Mouse (Mus musculus): ENCODE results near the gene Dclk1. TPM values are rescaled to one million over a fixed set of nuclear protein-coding genes. Genes with fewer than 3 reads are reported as not detected.

Gene Dclk1
- polyA plus RNA-seq, 1 experiment from 2014 or later = 277 TPM

DNA sequence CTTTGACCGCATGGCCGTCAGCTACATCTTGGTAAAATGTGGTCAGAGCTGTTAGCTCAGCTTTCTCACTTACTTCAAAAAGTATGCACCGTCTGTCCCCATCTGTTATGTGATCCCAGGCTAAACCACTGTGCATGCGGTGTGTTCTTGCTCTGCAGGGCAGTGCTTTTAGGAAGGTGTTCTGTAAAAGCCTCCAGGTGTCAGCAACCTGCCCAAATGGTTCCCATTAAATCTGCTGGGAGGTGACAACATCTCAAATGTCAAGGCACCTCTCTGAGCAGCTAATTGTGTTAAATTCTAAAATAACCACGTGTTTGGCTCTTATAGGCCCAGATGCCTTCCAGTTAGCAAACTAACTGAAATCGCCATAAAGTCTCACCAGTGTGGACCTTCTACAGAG, 231.0 kb downstream of the Dclk1 start:
- Histone ChIP-seq H3K4me3 (replicated peaks; ENCODE audit: low read length) (no peak overlapping the region), H3K36me3 (ENCODE audit: control insufficient read depth, insufficient read depth) (no peaks in the 10 kb centered on the region), H3K27ac (ENCODE audit: low read length) (no peak overlapping the region), H3K4me1 (replicated peaks; ENCODE audit: control insufficient read depth, insufficient read depth, low read length) (peaks cover 3% of the 10 kb centered on the region), H3K9me3 (ENCODE audit: control insufficient read depth, low read length) (no peaks in the 10 kb centered on the region), H3K4me2 (ENCODE audit: low read length) (no peak overlapping the region), H3K9ac (replicated peaks; ENCODE audit: low read depth, low read length) (no peak overlapping the region), H3K27me3 (replicated peaks; ENCODE audit: control insufficient read depth, insufficient read depth, low read length) (no peaks in the 10 kb centered on the region)
- no peak for ATAC-seq
- WGBS = 52% methylated on average over 6 of the region's 6 CpGs

DNA sequence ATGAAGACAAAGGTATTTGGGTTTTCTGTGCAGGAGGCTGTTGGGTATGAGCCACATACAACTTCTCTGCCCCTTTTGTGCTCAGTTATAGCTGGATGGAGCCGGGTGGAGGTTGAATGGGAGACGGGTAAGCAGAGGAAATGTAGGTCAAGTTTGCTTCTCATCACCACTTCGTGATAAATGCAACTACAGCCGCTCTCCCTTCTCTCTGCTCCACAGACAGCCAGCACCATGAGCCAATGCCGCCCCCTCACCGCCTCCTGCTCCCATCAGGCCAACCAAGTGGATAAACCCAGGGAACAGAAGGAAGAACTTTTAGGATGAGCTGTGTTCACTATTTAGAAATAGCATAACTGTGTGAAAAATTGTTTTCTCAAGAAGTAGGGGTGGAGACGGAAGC, 234.5 kb downstream of the Dclk1 start:
- Histone ChIP-seq H3K27ac (ENCODE audit: low read length) (no peak overlapping the region), H3K9ac (replicated peaks; ENCODE audit: low read depth, low read length) (no peak overlapping the region), H3K4me2 (ENCODE audit: low read length) (no peak overlapping the region), H3K36me3 (ENCODE audit: control insufficient read depth, insufficient read depth) (no peaks in the 10 kb centered on the region; the same call in 1 of the 2 replicates), H3K4me3 (replicated peaks; ENCODE audit: low read length) (no peak overlapping the region), H3K4me1 (replicated peaks; ENCODE audit: control insufficient read depth, insufficient read depth, low read length) (peaks cover 3% of the 10 kb centered on the region), H3K27me3 (replicated peaks; ENCODE audit: control insufficient read depth, insufficient read depth, low read length) (no peaks in the 10 kb centered on the region), H3K9me3 (ENCODE audit: control insufficient read depth, low read length) (no peaks in the 10 kb centered on the region)
- 88% methylated on average over 7 of the region's 7 CpGs for WGBS
- no peak for ATAC-seq

DNA sequence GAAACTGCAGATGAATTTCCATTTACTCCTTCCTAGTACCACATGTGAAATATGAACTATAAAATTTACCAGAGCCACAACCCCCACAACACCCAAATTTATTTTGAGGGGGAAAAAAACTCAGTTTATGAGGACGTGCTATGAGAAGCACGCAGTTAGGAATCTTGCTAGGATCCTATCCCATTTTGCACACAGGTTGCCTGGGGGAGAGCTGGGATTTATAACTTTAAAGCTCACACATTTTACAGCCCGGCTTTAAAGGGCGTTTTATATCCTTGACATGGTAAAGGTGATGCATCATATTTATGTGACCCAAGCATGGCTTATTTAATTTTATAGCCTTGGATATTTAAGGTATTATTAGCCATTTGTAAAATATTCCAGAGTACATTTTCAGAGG, 237.1 kb downstream of the Dclk1 start:
- Histone ChIP-seq H3K27ac (ENCODE audit: low read length) (no peak overlapping the region), H3K9me3 (ENCODE audit: control insufficient read depth, low read length) (no peaks in the 10 kb centered on the region), H3K4me3 (replicated peaks; ENCODE audit: low read length) (no peak overlapping the region), H3K9ac (replicated peaks; ENCODE audit: low read depth, low read length) (no peak overlapping the region), H3K4me1 (replicated peaks; ENCODE audit: control insufficient read depth, insufficient read depth, low read length) (no peaks in the 10 kb centered on the region), H3K36me3 (ENCODE audit: control insufficient read depth, insufficient read depth) (peaks cover 5% of the 10 kb centered on the region), H3K27me3 (replicated peaks; ENCODE audit: control insufficient read depth, insufficient read depth, low read length) (no peaks in the 10 kb centered on the region), H3K4me2 (ENCODE audit: low read length) (no peak overlapping the region)
- 93% methylated on average over 4 of the region's 4 CpGs for WGBS
- no peak for ATAC-seq

DNA sequence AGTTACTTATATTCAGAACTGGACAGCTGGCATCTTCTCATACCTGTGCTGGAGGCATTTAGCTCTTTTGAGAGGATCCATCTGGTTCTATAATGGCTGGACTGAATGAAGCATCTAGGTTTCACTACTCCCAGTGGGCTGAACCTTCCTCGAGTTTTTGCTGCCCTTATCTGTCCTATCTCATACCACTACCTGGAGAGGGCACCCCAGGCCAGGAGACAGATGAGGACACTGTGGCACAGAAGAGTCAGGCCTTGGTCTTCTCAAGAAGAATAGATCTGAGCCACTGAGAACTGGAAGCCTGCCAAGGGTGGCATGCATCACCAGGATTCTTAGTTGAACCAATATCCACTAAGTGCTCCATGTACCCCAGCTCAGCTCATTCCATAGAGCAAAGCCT, 239.0 kb downstream of the Dclk1 start:
- no peaks in the 10 kb centered on the region for H3K27me3 ChIP-seq (replicated peaks; ENCODE audit: control insufficient read depth, insufficient read depth, low read length)
- no peak overlapping the region for H3K27ac ChIP-seq (ENCODE audit: low read length)
- 90% methylated on average over 1 of the region's 1 CpGs for WGBS
- H3K4me2 ChIP-seq (ENCODE audit: low read length) = no peak overlapping the region
- no peak overlapping the region for H3K4me3 ChIP-seq (replicated peaks; ENCODE audit: low read length)
- peaks cover 5% of the 10 kb centered on the region for H3K36me3 ChIP-seq (ENCODE audit: control insufficient read depth, insufficient read depth)
- ATAC-seq = no peak
- no peaks in the 10 kb centered on the region for H3K9me3 ChIP-seq (ENCODE audit: control insufficient read depth, low read length)
- no peak overlapping the region for H3K9ac ChIP-seq (replicated peaks; ENCODE audit: low read depth, low read length)
- no peaks in the 10 kb centered on the region for H3K4me1 ChIP-seq (replicated peaks; ENCODE audit: control insufficient read depth, insufficient read depth, low read length)

DNA sequence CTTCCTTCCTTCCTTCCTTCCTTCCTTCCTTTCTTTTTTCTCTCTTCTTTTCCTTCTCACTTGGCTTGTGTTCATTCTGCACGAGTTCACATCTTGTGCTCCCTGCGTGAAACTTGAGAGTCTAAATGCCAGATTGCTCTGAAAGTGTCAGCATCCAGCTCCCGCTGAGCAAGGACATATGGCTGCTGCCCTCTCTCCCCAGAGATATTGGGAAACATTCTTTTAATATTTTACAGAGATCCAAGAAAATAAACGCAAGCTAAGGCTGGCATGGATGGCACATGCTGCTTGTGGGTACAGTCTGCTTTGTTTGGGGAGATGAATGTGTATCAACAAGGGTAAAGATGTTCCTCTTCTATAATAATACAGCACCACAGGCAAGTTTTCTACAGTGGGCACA, 241.2 kb downstream of the Dclk1 start:
- Histone ChIP-seq H3K9me3 (ENCODE audit: control insufficient read depth, low read length) (no peaks in the 10 kb centered on the region), H3K27ac (ENCODE audit: low read length) (no peak overlapping the region), H3K9ac (replicated peaks; ENCODE audit: low read depth, low read length) (no peak overlapping the region), H3K27me3 (replicated peaks; ENCODE audit: control insufficient read depth, insufficient read depth, low read length) (no peaks in the 10 kb centered on the region), H3K4me1 (replicated peaks; ENCODE audit: control insufficient read depth, insufficient read depth, low read length) (no peaks in the 10 kb centered on the region), H3K4me2 (ENCODE audit: low read length) (no peak overlapping the region), H3K36me3 (ENCODE audit: control insufficient read depth, insufficient read depth) (peaks cover 13% of the 10 kb centered on the region), H3K4me3 (replicated peaks; ENCODE audit: low read length) (no peak overlapping the region)
- ATAC-seq = 0 out of 2 replicates have a peak, but pooled peaks have one; percentile 8
- WGBS = 46% methylated on average over 4 of the region's 4 CpGs

DNA sequence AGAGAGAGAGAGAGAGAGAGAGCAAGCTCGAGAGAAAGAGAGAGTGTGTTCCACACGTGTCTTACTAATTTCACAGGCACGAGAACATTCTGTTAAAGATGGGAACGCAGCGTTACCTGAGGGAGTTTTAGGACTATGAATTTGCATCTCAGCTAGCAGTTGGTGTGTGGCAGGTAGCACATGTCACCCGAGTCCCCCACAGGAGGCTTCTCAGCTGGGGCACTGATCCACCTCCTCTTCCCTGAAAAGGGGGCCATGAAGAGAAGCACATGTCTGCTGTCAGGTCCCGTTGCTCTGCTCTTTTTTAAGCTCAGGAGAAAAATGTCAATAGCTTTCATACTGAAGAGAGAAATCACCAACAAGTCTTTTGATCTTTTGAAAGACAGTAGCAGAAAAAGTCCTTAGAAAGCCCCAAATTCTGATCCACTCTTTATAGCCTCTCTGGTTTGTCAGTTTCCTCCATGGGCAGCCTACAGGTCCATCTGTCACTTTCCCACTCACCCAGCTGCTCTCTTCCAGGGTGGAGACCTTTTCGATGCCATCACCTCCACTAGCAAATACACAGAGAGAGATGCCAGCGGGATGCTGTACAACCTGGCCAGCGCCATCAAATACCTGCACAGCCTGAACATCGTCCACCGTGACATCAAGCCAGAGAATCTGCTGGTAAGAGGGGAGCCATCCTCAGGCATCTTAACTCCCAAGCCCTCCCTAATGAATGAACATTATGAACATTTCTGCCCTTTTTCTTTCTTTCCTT, 247.2 kb downstream of the Dclk1 start:
- Histone ChIP-seq H3K27me3 (replicated peaks; ENCODE audit: control insufficient read depth, insufficient read depth, low read length) (no peaks in the 10 kb centered on the region), H3K4me3 (replicated peaks; ENCODE audit: low read length) (no peak overlapping the region), H3K27ac (ENCODE audit: low read length) (no peak overlapping the region), H3K9ac (replicated peaks; ENCODE audit: low read depth, low read length) (no peak overlapping the region), H3K4me1 (replicated peaks; ENCODE audit: control insufficient read depth, insufficient read depth, low read length) (peaks cover 3% of the 10 kb centered on the region; the same call in 1 of the 2 replicates), H3K36me3 (ENCODE audit: control insufficient read depth, insufficient read depth) (peaks cover 23% of the 10 kb centered on the region), H3K9me3 (ENCODE audit: control insufficient read depth, low read length) (no peaks in the 10 kb centered on the region), H3K4me2 (ENCODE audit: low read length) (no peak overlapping the region)
- no peak for ATAC-seq
- 79% methylated on average over 12 of the region's 12 CpGs for WGBS

DNA sequence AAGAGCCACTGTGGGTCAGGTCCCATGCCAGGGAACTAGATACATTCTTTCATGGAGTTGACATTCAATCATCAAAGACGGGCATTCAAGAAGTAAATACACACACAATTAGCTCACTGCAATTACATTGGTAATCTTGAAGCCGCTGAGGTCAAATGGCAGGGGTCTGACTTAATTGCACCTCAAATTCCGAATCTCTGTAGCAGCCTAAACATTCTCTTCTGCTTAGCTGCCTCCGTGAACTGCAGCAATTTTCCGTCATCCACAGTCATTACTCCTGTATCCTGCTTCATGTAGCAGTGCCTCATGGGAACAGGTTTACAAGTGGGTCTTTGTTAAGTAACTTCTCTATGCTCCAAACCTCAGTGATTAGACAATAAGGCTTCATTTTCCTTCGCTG, 249.9 kb downstream of the Dclk1 start:
- Histone ChIP-seq H3K36me3 (ENCODE audit: control insufficient read depth, insufficient read depth) (peaks cover 18% of the 10 kb centered on the region), H3K4me3 (replicated peaks; ENCODE audit: low read length) (no peak overlapping the region), H3K27ac (ENCODE audit: low read length) (no peak overlapping the region), H3K9ac (replicated peaks; ENCODE audit: low read depth, low read length) (no peak overlapping the region), H3K27me3 (replicated peaks; ENCODE audit: control insufficient read depth, insufficient read depth, low read length) (no peaks in the 10 kb centered on the region), H3K4me1 (replicated peaks; ENCODE audit: control insufficient read depth, insufficient read depth, low read length) (peaks cover 3% of the 10 kb centered on the region; the same call in 1 of the 2 replicates), H3K9me3 (ENCODE audit: control insufficient read depth, low read length) (no peaks in the 10 kb centered on the region), H3K4me2 (ENCODE audit: low read length) (no peak overlapping the region)
- 14% methylated on average over 6 of the region's 6 CpGs for WGBS
- ATAC-seq = no peak

DNA sequence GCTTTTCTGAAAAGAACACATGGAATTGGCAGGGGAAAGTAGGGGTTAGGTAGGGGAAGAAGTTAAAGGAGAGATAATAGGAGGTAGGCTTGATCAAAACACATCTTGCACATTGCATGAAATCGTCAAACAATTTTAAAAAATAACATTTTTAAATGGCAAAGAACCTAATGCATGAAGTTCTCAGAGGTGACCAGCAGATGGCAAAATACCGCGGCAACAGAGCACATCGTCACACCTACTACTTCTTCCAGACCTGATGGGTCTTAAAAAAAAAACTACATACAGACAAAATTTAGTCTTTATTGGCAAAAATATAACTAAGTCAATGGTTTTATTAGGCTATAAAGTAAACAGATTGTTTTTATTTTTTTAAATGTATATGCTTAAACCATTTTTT, 252.2 kb downstream of the Dclk1 start:
- Histone ChIP-seq H3K4me2 (ENCODE audit: low read length) (no peak overlapping the region), H3K36me3 (ENCODE audit: control insufficient read depth, insufficient read depth) (peaks cover 22% of the 10 kb centered on the region), H3K9me3 (ENCODE audit: control insufficient read depth, low read length) (no peaks in the 10 kb centered on the region), H3K4me1 (replicated peaks; ENCODE audit: control insufficient read depth, insufficient read depth, low read length) (peaks cover 3% of the 10 kb centered on the region; the same call in 1 of the 2 replicates), H3K4me3 (replicated peaks; ENCODE audit: low read length) (no peak overlapping the region), H3K27ac (ENCODE audit: low read length) (no peak overlapping the region), H3K9ac (replicated peaks; ENCODE audit: low read depth, low read length) (no peak overlapping the region), H3K27me3 (replicated peaks; ENCODE audit: control insufficient read depth, insufficient read depth, low read length) (no peaks in the 10 kb centered on the region)
- 55% methylated on average over 4 of the region's 4 CpGs for whole genome bisulfite sequencing
- no peak for ATAC-seq

DNA sequence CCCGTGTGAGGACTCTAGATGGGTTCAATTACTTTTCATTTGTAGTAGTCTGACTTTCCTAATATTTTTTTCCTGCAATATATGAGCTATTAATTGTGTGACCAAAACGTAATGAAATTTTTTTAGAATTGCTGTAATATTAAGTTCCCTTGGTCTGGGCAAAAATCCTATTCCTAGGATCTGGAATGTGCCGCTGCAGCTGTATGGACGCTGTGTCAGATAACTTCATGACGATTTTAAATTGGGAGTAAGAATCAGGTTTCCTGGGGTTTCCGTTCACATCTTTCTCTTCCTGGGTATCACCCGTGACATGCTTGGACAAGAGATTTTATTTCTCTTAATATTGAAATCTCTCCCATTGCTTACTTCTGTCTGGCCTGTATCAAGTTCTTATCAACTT, 253.1 kb downstream of the Dclk1 start:
- WGBS = 89% methylated on average over 7 of the region's 7 CpGs
- no peak for ATAC-seq
- Histone ChIP-seq H3K9ac (replicated peaks; ENCODE audit: low read depth, low read length) (no peak overlapping the region), H3K27me3 (replicated peaks; ENCODE audit: control insufficient read depth, insufficient read depth, low read length) (no peaks in the 10 kb centered on the region), H3K4me2 (ENCODE audit: low read length) (no peak overlapping the region), H3K27ac (ENCODE audit: low read length) (no peak overlapping the region), H3K9me3 (ENCODE audit: control insufficient read depth, low read length) (no peaks in the 10 kb centered on the region), H3K4me1 (replicated peaks; ENCODE audit: control insufficient read depth, insufficient read depth, low read length) (peaks cover 3% of the 10 kb centered on the region; the same call in 1 of the 2 replicates), H3K4me3 (replicated peaks; ENCODE audit: low read length) (no peak overlapping the region), H3K36me3 (ENCODE audit: control insufficient read depth, insufficient read depth) (peaks cover 18% of the 10 kb centered on the region)

Measured in forebrain, embryonic 16.5 days (tissue).